23 mouse cellular contexts compared by ENCODE assay signal in the genomic region with DNA sequence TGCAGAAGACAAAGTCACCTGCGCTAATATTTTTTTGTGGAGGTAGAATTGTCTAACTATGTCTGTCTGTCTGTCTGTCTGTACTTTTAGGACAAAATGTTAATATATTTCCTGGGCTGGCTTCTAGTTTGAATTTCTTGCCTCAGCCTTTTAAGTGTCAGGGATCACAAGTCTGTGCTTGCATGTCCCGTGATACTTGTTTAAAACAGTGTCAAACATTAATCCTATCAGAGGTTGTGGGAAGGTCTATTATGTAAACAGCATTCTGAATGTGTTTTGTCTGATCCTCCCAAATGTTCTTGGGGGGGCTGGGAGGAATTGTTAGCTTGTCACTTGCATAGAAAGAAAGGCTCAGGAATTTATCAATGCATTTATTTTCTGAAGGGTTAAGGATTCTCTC.
"Had no signal": no experiment of that assay in that cellular context is flagged by ENCODE, and none has a peak within 500 bp of the region (broad histone marks: within the 10 kb centered on the region; RNA-seq: fewer than 3 reads in every experiment).

No protein-coding gene starts in this region.

- H3K4me1 ChIP-seq: heart, embryonic 13.5 days; heart, embryonic 15.5 days; hindbrain, embryonic 13.5 days; hindbrain, embryonic 15.5 days; liver, embryonic 12.5 days had no signal

- H3K4me2 ChIP-seq: heart, embryonic 11.5 days; heart, embryonic 13.5 days; heart, embryonic 15.5 days; hindbrain, embryonic 13.5 days; hindbrain, embryonic 15.5 days; limb, embryonic 13.5 days; limb, embryonic 15.5 days; liver, embryonic 12.5 days had no signal

- H3K9ac ChIP-seq: forebrain, postnatal 0 days; heart, embryonic 13.5 days; heart, embryonic 15.5 days; hindbrain, embryonic 13.5 days; hindbrain, embryonic 15.5 days; limb, embryonic 13.5 days; limb, embryonic 15.5 days; liver, embryonic 12.5 days; liver, embryonic 14.5 days had no signal

- DNase-seq: forebrain, postnatal 0 days; gastrocnemius, postnatal 14 days; gastrocnemius, postnatal 36 days; heart, adult 2 months; heart, postnatal 14 days; heart, postnatal 36 days; kidney, adult 18-20 months; kidney, postnatal 14 days; layer of hippocampus, adult 9-11 months; layer of hippocampus, postnatal 36 days; left cerebral cortex, postnatal 4 days; lung, adult 18-20 months had no signal

- ATAC-seq: forebrain, postnatal 0 days; hindbrain, postnatal 0 days; intestine, embryonic 16.5 days; liver, embryonic 12.5 days had no signal

- H3K4me3 ChIP-seq: heart, adult 2 months; heart, embryonic 13.5 days; heart, embryonic 15.5 days; hindbrain, embryonic 13.5 days; hindbrain, embryonic 15.5 days; limb, embryonic 13.5 days; limb, embryonic 15.5 days; liver, embryonic 12.5 days had no signal

- H3K36me3 ChIP-seq: heart, embryonic 13.5 days; heart, embryonic 15.5 days; hindbrain, embryonic 13.5 days; hindbrain, embryonic 15.5 days; limb, embryonic 13.5 days; limb, embryonic 15.5 days; liver, embryonic 12.5 days had no signal

- H3K27me3 ChIP-seq: heart, embryonic 13.5 days; heart, embryonic 15.5 days; hindbrain, embryonic 13.5 days; hindbrain, embryonic 15.5 days; limb, embryonic 13.5 days; limb, embryonic 15.5 days; liver, embryonic 12.5 days had no signal

- H3K27ac ChIP-seq: heart, adult 2 months; heart, embryonic 13.5 days; heart, embryonic 15.5 days; hindbrain, embryonic 13.5 days; hindbrain, embryonic 15.5 days; hindbrain, postnatal 0 days; limb, embryonic 13.5 days; limb, embryonic 15.5 days; liver, embryonic 12.5 days; liver, embryonic 14.5 days had no signal

- H3K9me3 ChIP-seq: heart, embryonic 13.5 days; heart, embryonic 15.5 days; hindbrain, embryonic 13.5 days; hindbrain, embryonic 15.5 days; limb, embryonic 13.5 days; limb, embryonic 15.5 days; liver, embryonic 12.5 days had no signal
